Comparison of ENCODE assay signal across 15 mouse cellular contexts in genomic region chr1:185277022-185277421, GRCm38 (mm10). TPM values are rescaled to one million over a fixed set of nuclear protein-coding genes. Genes with fewer than 3 reads are reported as not detected.
DNase-seq lines count a peak whose midpoint lies in the region; ATAC-seq and TF ChIP-seq lines count a peak whose summit lies in the region.
"Had no signal": no experiment of that assay in that cellular context is flagged by ENCODE, and none has a peak within 500 bp of the region (broad histone marks: within the 10 kb centered on the region; RNA-seq: fewer than 3 reads in every experiment).

No protein-coding gene starts in this region.

- no peaks in the 10 kb centered on the region for H3K27me3 ChIP-seq in kidney, embryonic 15.5 days
- H3K27me3 ChIP-seq in kidney, postnatal 0 days (ENCODE audit: insufficient read depth, low read length): no peaks in the 10 kb centered on the region
- H3K27me3 ChIP-seq: limb, embryonic 12.5 days; lung, embryonic 15.5 days had no signal

- intact Hi-C loops in gastrocnemius, postnatal 14 days (cut with DNase I; ENCODE audit: low total_unique reads): no loop called here

- H3K4me2 ChIP-seq in kidney, embryonic 15.5 days: no peak overlapping the region
- no peak overlapping the region for H3K4me2 ChIP-seq in kidney, postnatal 0 days (ENCODE audit: low read length)
- H3K4me2 ChIP-seq: limb, embryonic 12.5 days; lung, embryonic 15.5 days; midbrain, embryonic 11.5 days had no signal

- 69% methylated on average over 11 of the region's 11 CpGs for WGBS in kidney, embryonic 15.5 days
- 74% methylated on average over 11 of the region's 11 CpGs for WGBS in kidney, postnatal 0 days

- peaks cover 5% of the 10 kb centered on the region; the same call in 1 of the 2 replicates for H3K9me3 ChIP-seq in kidney, embryonic 15.5 days (replicated peaks)
- no peaks in the 10 kb centered on the region for H3K9me3 ChIP-seq in kidney, postnatal 0 days (replicated peaks; ENCODE audit: low read length)
- H3K9me3 ChIP-seq: limb, embryonic 12.5 days; lung, embryonic 15.5 days had no signal

- DNase-seq in kidney, adult 11 months: peak; percentile 31
- peak; percentile 27 for DNase-seq in kidney, postnatal 0 days (ENCODE audit: low spot score)
- DNase-seq in lung, postnatal 25 days (ENCODE audit: low spot score): peak; percentile 65
- no peak for DNase-seq in gastrocnemius, postnatal 14 days
- DNase-seq in spleen, adult 12 weeks (ENCODE audit: low spot score): no peak
- DNase-seq: cerebellum, adult 11-12 months; gastrocnemius, postnatal 25 days had no signal

- H3K4me3 ChIP-seq in kidney, embryonic 15.5 days (replicated peaks): no peak overlapping the region
- no peak overlapping the region for H3K4me3 ChIP-seq in kidney, postnatal 0 days (replicated peaks; ENCODE audit: low read depth, low read length)
- H3K4me3 ChIP-seq: left cerebral cortex, adult 2 months; limb, embryonic 12.5 days; lung, embryonic 15.5 days had no signal

- peaks cover 82% of the 10 kb centered on the region for H3K36me3 ChIP-seq in kidney, embryonic 15.5 days
- H3K36me3 ChIP-seq in kidney, postnatal 0 days (ENCODE audit: insufficient read depth, low read length): peaks cover 66% of the 10 kb centered on the region

- no peak overlapping the region for H3K9ac ChIP-seq in kidney, embryonic 15.5 days
- H3K9ac ChIP-seq in kidney, postnatal 0 days (ENCODE audit: low read depth, low read length): no peak overlapping the region
- H3K9ac ChIP-seq: limb, embryonic 12.5 days; lung, embryonic 15.5 days had no signal

- no peak for ATAC-seq in kidney, embryonic 15.5 days (replicated peaks; ENCODE audit: low FRiP score)
- peak; percentile 40; the same call in 1 of the 2 replicates for ATAC-seq in granulocyte monocyte progenitor cell, adult 5-6 weeks (replicated peaks; ENCODE audit: poor library complexity, severe bottlenecking)
- ATAC-seq in kidney, postnatal 0 days (replicated peaks; ENCODE audit: low FRiP score, low read depth): no peak
- ATAC-seq: CD4-positive, CD25-positive, alpha-beta regulatory T cell, adult 4 months; hindbrain, embryonic 16.5 days had no signal

- H3K27ac ChIP-seq in kidney, embryonic 15.5 days: no peak overlapping the region
- H3K27ac ChIP-seq in kidney, postnatal 0 days: no peak overlapping the region
- H3K27ac ChIP-seq: left cerebral cortex, adult 2 months; limb, embryonic 12.5 days; lung, embryonic 15.5 days had no signal

- H3K4me1 ChIP-seq in kidney, embryonic 15.5 days: no peaks in the 10 kb centered on the region
- no peaks in the 10 kb centered on the region for H3K4me1 ChIP-seq in kidney, postnatal 0 days (replicated peaks; ENCODE audit: insufficient read depth, low read length)
- H3K4me1 ChIP-seq: limb, embryonic 12.5 days; lung, embryonic 15.5 days had no signal

- no peak for TF ChIP-seq CTCF in kidney, postnatal 0 days (IDR thresholded peaks at IDR 0.05; ENCODE audit: low read depth)

RNA-seq across cellular contexts. Expression of gene Iars2, which starts 52.2 kb away (rescaled TPM):
- 30.4 and 32.7 TPM in 2 replicates for polyA plus RNA-seq in kidney, embryonic 15.5 days (2015; fragmentation: Nextera tagmentation; extraction: Ambion mirVana)
- total RNA-seq in granulocyte monocyte progenitor cell, adult 5-6 weeks (2014; fragmentation: Nextera tagmentation): 38.3 and 44.6 TPM in 2 replicates
- total RNA-seq in granulocyte monocyte progenitor cell, adult 5-6 weeks (2017): 38.3 and 48.4 TPM in 2 replicates
- polyA plus RNA-seq in kidney, postnatal 0 days (2015; fragmentation: Nextera tagmentation; extraction: Ambion mirVana): 31.4 and 33.6 TPM in 2 replicates
- 10 to 100 TPM; 53.2 to 56.7 TPM for total RNA-seq in gastrocnemius, postnatal 14 days (2021)

RNA-seq across cellular contexts. Expression of gene Bpnt1, which starts 54.9 kb away (rescaled TPM):
- polyA plus RNA-seq in kidney, embryonic 15.5 days (2015; fragmentation: Nextera tagmentation; extraction: Ambion mirVana): 53.2 and 54.3 TPM in 2 replicates
- 14.1 and 17.6 TPM in 2 replicates for total RNA-seq in granulocyte monocyte progenitor cell, adult 5-6 weeks (2014; fragmentation: Nextera tagmentation)
- total RNA-seq in granulocyte monocyte progenitor cell, adult 5-6 weeks (2017): 18.6 and 28.0 TPM in 2 replicates
- 108 and 130 TPM in 2 replicates for polyA plus RNA-seq in kidney, postnatal 0 days (2015; fragmentation: Nextera tagmentation; extraction: Ambion mirVana)
- 10 to 100 TPM; 12.1 to 16.8 TPM for total RNA-seq in gastrocnemius, postnatal 14 days (2021)

Comparison
In these comparisons a context has a peak if more than half of its experiments do, and no peak if none do; other contexts are left out.
1. DNase-seq: peak in kidney, adult 11 months (single experiment), kidney, postnatal 0 days (single experiment) and lung, postnatal 25 days (single experiment); none in gastrocnemius, postnatal 14 days (single experiment) and spleen, adult 12 weeks (single experiment).